ENCODE assay signal across 9 mouse cellular contexts in genomic region chr11:100960540-100960939, GRCm38 (mm10). TPM values are rescaled to one million over a fixed set of nuclear protein-coding genes. Genes with fewer than 3 reads are reported as not detected.
DNase-seq lines count a peak whose midpoint lies in the region; ATAC-seq and TF ChIP-seq lines count a peak whose summit lies in the region.
"Had no signal": no experiment of that assay in that cellular context is flagged by ENCODE, and none has a peak within 500 bp of the region (broad histone marks: within the 10 kb centered on the region; RNA-seq: fewer than 3 reads in every experiment).

No protein-coding gene starts in this region.

- H3K4me3 ChIP-seq in gastrocnemius, adult 2 months, result peak overlapping the region; percentile 63
- H3K4me3 ChIP-seq in hindbrain, postnatal 0 days (ENCODE audit: low read length), result no peak overlapping the region
- no peak overlapping the region for H3K4me3 ChIP-seq in liver, embryonic 13.5 days (replicated peaks)
- no peak overlapping the region for H3K4me3 ChIP-seq in myocyte
- no peak overlapping the region for H3K4me3 ChIP-seq in layer of hippocampus, adult 2 months
- H3K4me3 ChIP-seq: left cerebral cortex, adult 2 months had no signal

- H3K4me2 ChIP-seq in hindbrain, postnatal 0 days (ENCODE audit: low read depth, low read length), result 0 out of 2 replicates have a peak overlapping the region, but pooled peaks have one; percentile 7
- H3K4me2 ChIP-seq in liver, embryonic 13.5 days, result peak overlapping the region; percentile 40
- peak overlapping the region; percentile 3 for H3K4me2 ChIP-seq in myocyte (ENCODE audit: low read depth)

- peaks cover 8% of the 10 kb centered on the region for H3K27me3 ChIP-seq in hindbrain, postnatal 0 days (ENCODE audit: insufficient read depth, low read length)
- H3K27me3 ChIP-seq in liver, embryonic 13.5 days, result peaks cover 10% of the 10 kb centered on the region; the same call in 1 of the 2 replicates
- H3K27me3 ChIP-seq in myocyte (ENCODE audit: control insufficient read depth, insufficient read depth, insufficient read length), result no peaks in the 10 kb centered on the region

- peak; percentile 60 for ATAC-seq in hindbrain, postnatal 0 days
- peak; percentile 75 for ATAC-seq in liver, embryonic 13.5 days (ENCODE audit: low read depth)

- 10% methylated on average over 6 of the region's 6 CpGs for WGBS in hindbrain, postnatal 0 days
- WGBS in liver, embryonic 13.5 days (ENCODE audit: insufficient replicate concordance), result 22% methylated on average over 6 of the region's 6 CpGs

- TF ChIP-seq POLR2A in myocyte (IDR thresholded peaks at IDR 0.05; ENCODE audit: insufficient read length, low read depth), result no peak

- no peak for TF ChIP-seq CTCF in gastrocnemius, adult 2 months (IDR thresholded peaks at IDR 0.05)
- no peak for TF ChIP-seq CTCF in hindbrain, postnatal 0 days (IDR thresholded peaks at IDR 0.05; ENCODE audit: low read depth)
- no peak for TF ChIP-seq CTCF in layer of hippocampus, adult 2 months (conservative IDR thresholded peaks at IDR 0.05)

- peaks cover 76% of the 10 kb centered on the region for H3K79me2 ChIP-seq in myocyte (ENCODE audit: control insufficient read depth, insufficient read depth)

- intact Hi-C loops in gastrocnemius, adult 2 months (cut with DNase I), result no loop called here

- H3ac ChIP-seq in myocyte (ENCODE audit: control insufficient read depth, insufficient read length), result no peak overlapping the region

- no peaks in the 10 kb centered on the region for H3K9me3 ChIP-seq in hindbrain, postnatal 0 days (ENCODE audit: low read length)
- no peaks in the 10 kb centered on the region for H3K9me3 ChIP-seq in liver, embryonic 13.5 days (replicated peaks)

- H3K9ac ChIP-seq in hindbrain, postnatal 0 days (replicated peaks; ENCODE audit: low read length), result no peak overlapping the region
- H3K9ac ChIP-seq in liver, embryonic 13.5 days, result no peak overlapping the region

- no peaks in the 10 kb centered on the region for H3K36me3 ChIP-seq in hindbrain, postnatal 0 days (ENCODE audit: insufficient read depth, low read length)
- H3K36me3 ChIP-seq in liver, embryonic 13.5 days, result 0 out of 2 replicates have a peak, but pooled peaks cover 3% of the 10 kb centered on the region
- H3K36me3 ChIP-seq in myocyte (ENCODE audit: control insufficient read depth, insufficient read depth), result peaks cover 27% of the 10 kb centered on the region

- peak overlapping the region; percentile 99 for H3K27ac ChIP-seq in gastrocnemius, adult 2 months
- no peak overlapping the region for H3K27ac ChIP-seq in hindbrain, postnatal 0 days
- H3K27ac ChIP-seq in liver, embryonic 13.5 days, result peak overlapping the region; percentile 20; the same call in 1 of the 2 replicates
- H3K27ac ChIP-seq in layer of hippocampus, adult 2 months, result no peak overlapping the region

- peak; percentile 40 to 69 for DNase-seq in spleen, postnatal 4 days (ENCODE audit: low spot score in 2 of 2)
- DNase-seq in spleen, adult 18-20 months, result no peak
- peak; percentile 48 for DNase-seq in cerebellum, adult 8-10 months
- peak; percentile 92 for DNase-seq in gastrocnemius, adult 2 months
- DNase-seq in hindbrain, postnatal 0 days (ENCODE audit: low spot score), result peak; percentile 81
- DNase-seq in liver, embryonic 13.5 days, result no peak
- no peak for DNase-seq in layer of hippocampus, adult 2 months (ENCODE audit: low spot score in 2 of 2)

- no peaks in the 10 kb centered on the region for H3K4me1 ChIP-seq in hindbrain, postnatal 0 days (ENCODE audit: insufficient read depth, low read length)
- peaks cover 70% of the 10 kb centered on the region for H3K4me1 ChIP-seq in liver, embryonic 13.5 days (replicated peaks)

TF ChIP-seq in myocyte, 11 proteins besides CTCF, POLR2A, EP300 and RAD21:
- TF ChIP-seq REST (IDR thresholded peaks at IDR 0.05; ENCODE audit: insufficient read depth, insufficient read length) (no peak), POLR2AphosphoS2 (IDR thresholded peaks at IDR 0.05; ENCODE audit: insufficient read length, low read depth) (peak; percentile 47)

RNA-seq across cellular contexts. Expression of gene Cavin1, which starts 10.1 kb away (rescaled TPM):
- 100 to 1,000 TPM; 133 to 149 TPM for total RNA-seq in gastrocnemius, adult 2 months (2021)
- 19.7 and 26.3 TPM in 2 replicates for total RNA-seq in hindbrain, postnatal 0 days (2014; rRNA removed)
- polyA plus RNA-seq in hindbrain, postnatal 0 days (2015; fragmentation: Nextera tagmentation; extraction: Ambion mirVana), result 48.6 and 50.2 TPM in 2 replicates
- polyA plus RNA-seq in liver, embryonic 13.5 days (2015; fragmentation: Nextera tagmentation; extraction: Ambion mirVana), result 25.5 and 26.6 TPM in 2 replicates
- polyA plus RNA-seq in myocyte (2012; fragmentation: generic; extraction: Trizol), result 284 TPM
- total RNA-seq in layer of hippocampus, adult 2 months (2021), result 10 to 100 TPM; 14.3 to 16.3 TPM

RNA-seq across cellular contexts. Expression of gene Stat3, which starts 21.2 kb away (rescaled TPM):
- total RNA-seq in gastrocnemius, adult 2 months (2021), result 10 to 100 TPM; 40.6 to 44.2 TPM
- total RNA-seq in hindbrain, postnatal 0 days (2014; rRNA removed), result 49.7 and 56.2 TPM in 2 replicates
- 41.4 and 43.4 TPM in 2 replicates for polyA plus RNA-seq in hindbrain, postnatal 0 days (2015; fragmentation: Nextera tagmentation; extraction: Ambion mirVana)
- 28.5 and 32.8 TPM in 2 replicates for polyA plus RNA-seq in liver, embryonic 13.5 days (2015; fragmentation: Nextera tagmentation; extraction: Ambion mirVana)
- 93.7 TPM for polyA plus RNA-seq in myocyte (2012; fragmentation: generic; extraction: Trizol)
- total RNA-seq in layer of hippocampus, adult 2 months (2021), result 10 to 100 TPM; 39.5 to 42.3 TPM

RNA-seq across cellular contexts. Expression of gene Atp6v0a1, which starts 48.7 kb away (rescaled TPM):
- 10 to 100 TPM; 59.6 to 65.2 TPM for total RNA-seq in gastrocnemius, adult 2 months (2021)
- total RNA-seq in hindbrain, postnatal 0 days (2014; rRNA removed), result 213 and 222 TPM in 2 replicates
- 162 and 181 TPM in 2 replicates for polyA plus RNA-seq in hindbrain, postnatal 0 days (2015; fragmentation: Nextera tagmentation; extraction: Ambion mirVana)
- 52.8 and 64.0 TPM in 2 replicates for polyA plus RNA-seq in liver, embryonic 13.5 days (2015; fragmentation: Nextera tagmentation; extraction: Ambion mirVana)
- 45.0 TPM for polyA plus RNA-seq in myocyte (2012; fragmentation: generic; extraction: Trizol)
- 100 to 1,000 TPM; 457 to 476 TPM for total RNA-seq in layer of hippocampus, adult 2 months (2021)

Comparison
In these comparisons a context has a peak if more than half of its experiments do, and no peak if none do; other contexts are left out.
1. DNase-seq: peak in spleen, postnatal 4 days (2 of 2), cerebellum, adult 8-10 months (single experiment), gastrocnemius, adult 2 months (single experiment) and hindbrain, postnatal 0 days (single experiment); none in spleen, adult 18-20 months (0 of 2), liver, embryonic 13.5 days (single experiment) and layer of hippocampus, adult 2 months (0 of 2).
2. H3K27ac ChIP-seq: peak in gastrocnemius, adult 2 months (single experiment) and liver, embryonic 13.5 days (single experiment); none in hindbrain, postnatal 0 days (single experiment) and layer of hippocampus, adult 2 months (single experiment).
3. Peak in every context shown above with its lines, with median percentiles within 50 percentile points of each other: H3K4me2 ChIP-seq.